Mouse (Mus musculus) layer of hippocampus, postnatal 10 days (tissue): Measurements from ENCODE around the gene Lrig3. TPM values are rescaled to one million over a fixed set of nuclear protein-coding genes. Genes with fewer than 3 reads are reported as not detected.

Experiments used
- DNase-seq, 2 experiments: peaks; one replicate each; pipeline ENCODE4 v3.0.0; 2021; ENCODE audit warnings: low spot score in 2 of 2
- microRNA-seq, 2 experiments: library from miRNA; unstranded; fragments of <30 nt; microRNA quantifications; one replicate each; pipeline ENCODE4 v1.2.0; 2021
- total RNA-seq, 2 experiments: library from RNA; stranded (reverse); gene quantifications; 2 replicates each; pipeline ENCODE4 v1.2.3; 2021

Lrig3 gene
- total RNA-seq, 2 experiments from 2014 or later = 3.0 to 4.0 TPM

GRCm38 (mm10) chr10:126000861-126001390, 35.0 kb downstream of the Lrig3 start:
- no peak for DNase-seq

- DNase-seq = no peak
These were observed 36.2 kb downstream of the Lrig3 start for GRCm38 (mm10) chr10:126002081-126002755.

- no peak for DNase-seq
These were observed 37.0 kb downstream of the Lrig3 start for GRCm38 (mm10) chr10:126002818-126003506.

- no peak for DNase-seq
These were observed 37.9 kb downstream of the Lrig3 start for GRCm38 (mm10) chr10:126003857-126004256.

- no peak for DNase-seq
These were observed 47.7 kb downstream of the Lrig3 start for GRCm38 (mm10) chr10:126013667-126014066.

- no peak for DNase-seq
These were observed 48.7 kb downstream of the Lrig3 start for GRCm38 (mm10) chr10:126014673-126015072.

GRCm38 (mm10) chr10:126015644-126016043, 49.7 kb downstream of the Lrig3 start:
- DNase-seq = no peak

- no peak for DNase-seq
These were observed 53.5 kb downstream of the Lrig3 start for GRCm38 (mm10) chr10:126019350-126019991.

GRCm38 (mm10) chr10:126028574-126029440, 62.8 kb downstream of the Lrig3 start:
- no peak for DNase-seq

GRCm38 (mm10) chr10:126029441-126030114, 63.6 kb downstream of the Lrig3 start:
- no peak for DNase-seq

GRCm38 (mm10) chr10:126056881-126057280, 90.9 kb downstream of the Lrig3 start:
- no peak for DNase-seq

- no peak for DNase-seq
These were observed 96.8 kb downstream of the Lrig3 start for GRCm38 (mm10) chr10:126062812-126063211.

Small RNA genes lying within 50 kb of the gene (microRNA-seq; reads per million reads assigned to microRNA genes)
- 0 reads per million in 2 experiments for gene Gm22183
